Mouse (Mus musculus) lung, embryonic 15.5 days (tissue): ENCODE measurements around the gene Galnt2. TPM values are rescaled to one million over a fixed set of nuclear protein-coding genes. Genes with fewer than 3 reads are reported as not detected.
A peak's percentile ranks its signal among the peaks of the same experiment; 100 is the strongest.

ENCODE experiments used
- ATAC-seq: fragments of 200-750 bp; cut with Nextera tagmentation; 2 replicates; pipeline ENCODE4 v1.8.0; 2017; ENCODE audit warnings: moderate number of reproducible peaks, borderline replicate concordance; ENCODE audit not compliant: low FRiP score, low TSS enrichment; ENCODE audit errors: extremely low read depth
- H3K27ac ChIP-seq: fragments of 300-500 bp; sonication (generic); 2 replicates; pipeline ENCODE4 v1.5.1; 2015; ENCODE audit warnings: moderate library complexity, mild to moderate bottlenecking, inconsistent platforms
- H3K27me3 ChIP-seq: fragments of 300-500 bp; sonication (generic); 2 replicates; pipeline ENCODE4 v1.6.1; 2015; ENCODE audit warnings: inconsistent platforms
- H3K36me3 ChIP-seq: fragments of 300-500 bp; sonication (generic); 2 replicates; pipeline ENCODE4 v1.6.1; 2015; ENCODE audit warnings: inconsistent platforms
- H3K4me1 ChIP-seq: fragments of 300-500 bp; sonication (generic); 2 replicates; pipeline ENCODE4 v1.6.1; 2015; ENCODE audit warnings: inconsistent platforms
- H3K4me2 ChIP-seq: fragments of 300-500 bp; sonication (generic); 2 replicates; pipeline ENCODE4 v1.6.1; 2015; ENCODE audit warnings: inconsistent platforms, mild to moderate bottlenecking, moderate library complexity
- H3K4me3 ChIP-seq: fragments of 300-500 bp; sonication (generic); 2 replicates; pipeline ENCODE4 v1.5.1; 2015; ENCODE audit warnings: mild to moderate bottlenecking, inconsistent platforms
- H3K9ac ChIP-seq: fragments of 300-500 bp; sonication (generic); 2 replicates; pipeline ENCODE4 v1.6.1; 2015; ENCODE audit warnings: inconsistent platforms
- H3K9me3 ChIP-seq: fragments of 300-500 bp; sonication (generic); 2 replicates; pipeline ENCODE4 v1.6.1; 2016; ENCODE audit warnings: inconsistent platforms
- WGBS: fragments of 180-500 bp; shearing (Covaris S2); methylation state at CpG from one replicate; pipeline ENCODE4 v1.1.7; 2015; 5-methylcytosine and 5-hydroxymethylcytosine counted together
- polyA plus RNA-seq: library from polyadenylated mRNA; unstranded; fragments of >200 nt; fragmentation: Nextera tagmentation; extraction: Ambion mirVana; gene quantifications from 2 replicates; pipeline ENCODE4 v1.2.1, GENCODE M21; 2015

Gene Galnt2
- polyA plus RNA-seq, 1 experiment from 2014 or later: 55.3 TPM

DNA sequence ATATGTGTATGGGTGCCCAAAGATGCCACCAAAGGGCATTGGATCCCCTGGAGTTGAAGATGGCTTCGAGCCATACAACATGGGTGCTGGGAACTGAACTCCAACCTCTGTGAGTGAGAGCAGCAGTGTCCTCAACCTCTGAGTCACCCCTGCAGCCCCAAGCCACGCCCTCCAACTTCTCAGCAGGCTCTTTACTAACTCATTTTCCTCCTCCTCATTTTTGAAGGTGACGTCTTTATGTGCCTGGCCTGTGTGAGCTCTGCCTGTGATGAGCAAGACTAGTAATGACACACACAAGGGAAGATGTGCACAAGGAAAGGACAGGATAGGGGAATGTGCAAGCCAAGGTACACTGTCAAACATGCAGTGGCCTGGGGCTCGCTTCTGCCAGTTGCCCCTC is 28.0 kb downstream of the Galnt2 start:
- Histone ChIP-seq H3K4me3 (no peak overlapping the region), H3K9me3 (no peaks in the 10 kb centered on the region), H3K4me1 (peaks cover 42% of the 10 kb centered on the region), H3K27me3 (no peaks in the 10 kb centered on the region; the same call in 1 of the 2 replicates), H3K27ac (no peak overlapping the region), H3K4me2 (no peak overlapping the region), H3K36me3 (no peaks in the 10 kb centered on the region), H3K9ac (no peak overlapping the region)
- ATAC-seq: no peak
- 80% methylated on average over 4 of the region's 4 CpGs for whole genome bisulfite sequencing

DNA sequence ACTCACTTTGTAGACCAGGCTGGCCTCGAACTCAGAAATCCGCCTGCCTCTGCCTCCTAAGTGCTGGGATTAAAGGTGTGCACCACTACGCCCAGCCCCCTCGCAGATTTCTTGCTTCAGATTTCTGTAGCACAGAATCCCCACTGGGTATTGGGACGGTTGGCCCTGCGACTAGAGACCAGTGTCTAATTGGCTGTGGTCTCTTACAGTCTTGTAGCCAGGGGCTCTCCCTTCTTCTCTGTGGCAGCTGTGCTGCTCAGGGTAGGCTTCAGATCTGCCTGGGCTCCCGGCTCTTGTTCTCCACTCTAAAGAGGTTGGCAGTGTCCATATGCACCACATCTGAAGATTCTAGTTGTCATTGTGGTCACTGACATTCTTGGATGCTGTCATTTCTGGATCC is 28.7 kb downstream of the Galnt2 start:
- H3K27ac ChIP-seq: no peak overlapping the region
- no peak overlapping the region for H3K4me3 ChIP-seq
- H3K27me3 ChIP-seq: no peaks in the 10 kb centered on the region; the same call in 1 of the 2 replicates
- H3K4me2 ChIP-seq: no peak overlapping the region
- 77% methylated on average over 7 of the region's 7 CpGs for WGBS
- ATAC-seq: no peak
- H3K9me3 ChIP-seq: no peaks in the 10 kb centered on the region
- H3K36me3 ChIP-seq: no peaks in the 10 kb centered on the region
- H3K9ac ChIP-seq: no peak overlapping the region
- H3K4me1 ChIP-seq: peaks cover 49% of the 10 kb centered on the region

DNA sequence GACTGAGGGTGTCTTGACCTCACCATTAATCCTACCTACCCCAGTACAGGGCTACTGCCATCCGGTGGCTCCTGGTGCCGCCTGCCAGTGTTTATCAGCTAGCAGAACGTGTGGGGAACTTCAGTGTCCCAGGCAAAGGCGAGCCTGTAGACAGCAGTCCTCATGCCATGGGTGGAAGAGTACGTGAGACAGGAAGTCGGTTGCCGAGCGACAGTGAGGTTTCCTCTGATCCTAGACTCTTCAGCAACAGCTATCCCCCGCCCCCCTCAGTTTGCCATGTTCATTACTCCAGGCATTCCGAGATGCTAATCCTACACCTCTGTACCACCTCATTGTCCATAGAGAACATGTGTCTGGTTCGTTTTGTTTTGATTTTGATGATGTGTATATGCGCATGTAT is 29.2 kb downstream of the Galnt2 start:
- Histone ChIP-seq H3K9ac (no peak overlapping the region), H3K4me3 (no peak overlapping the region), H3K27ac (no peak overlapping the region), H3K9me3 (no peaks in the 10 kb centered on the region), H3K36me3 (no peaks in the 10 kb centered on the region), H3K4me2 (no peak overlapping the region), H3K27me3 (no peaks in the 10 kb centered on the region; the same call in 1 of the 2 replicates), H3K4me1 (peaks cover 49% of the 10 kb centered on the region)
- ATAC-seq: no peak
- WGBS: 42% methylated on average over 12 of the region's 12 CpGs

DNA sequence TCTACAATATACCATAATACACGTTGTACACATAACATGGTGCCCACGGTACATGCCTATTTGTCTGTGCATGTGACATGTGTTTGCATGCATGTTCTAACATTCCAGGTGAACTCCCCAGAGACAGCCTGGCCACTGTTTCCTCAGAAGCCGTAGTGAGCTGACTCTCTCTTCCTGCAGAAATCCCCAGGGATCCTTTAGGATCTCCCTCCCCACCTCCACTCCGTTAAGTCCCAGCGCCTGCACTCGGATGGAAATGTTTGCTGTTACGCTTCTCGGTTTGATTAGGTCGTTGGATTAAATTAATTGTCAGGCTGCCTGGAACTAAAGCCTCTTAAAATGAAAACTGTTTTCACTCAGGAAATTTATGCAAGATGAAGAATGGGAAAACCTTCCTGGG is 31.9 kb downstream of the Galnt2 start:
- WGBS: 64% methylated on average over 9 of the region's 9 CpGs

DNA sequence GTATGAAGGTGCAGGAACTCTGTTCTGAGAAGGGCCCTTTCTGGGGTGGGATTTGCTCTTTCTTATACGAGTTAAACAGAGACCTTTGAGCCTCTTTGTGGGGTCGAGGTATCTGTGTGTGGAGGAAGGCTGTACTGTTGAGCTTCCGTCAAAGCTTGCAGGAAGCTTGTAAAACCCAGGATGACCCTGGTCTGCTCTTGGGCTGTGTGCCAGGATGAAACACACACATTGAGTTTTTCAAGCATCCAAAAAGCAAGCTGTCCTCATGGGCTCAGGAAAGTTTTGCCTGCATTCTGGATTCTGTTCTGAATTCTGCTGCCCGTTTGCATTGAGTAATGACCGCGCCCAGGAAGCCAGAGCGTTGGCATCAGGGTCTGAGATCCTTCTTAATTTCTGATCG is 32.8 kb downstream of the Galnt2 start:
- Histone ChIP-seq H3K9ac (no peak overlapping the region), H3K27me3 (peaks cover 5% of the 10 kb centered on the region; the same call in 1 of the 2 replicates), H3K4me1 (peaks cover 23% of the 10 kb centered on the region), H3K9me3 (no peaks in the 10 kb centered on the region), H3K27ac (no peak overlapping the region), H3K4me2 (no peak overlapping the region), H3K36me3 (no peaks in the 10 kb centered on the region), H3K4me3 (no peak overlapping the region)
- ATAC-seq: no peak
- 58% methylated on average over 8 of the region's 8 CpGs for WGBS

More for the DNA sequence above, 31.9 kb downstream of the Galnt2 start:
- no peak overlapping the region for H3K27ac ChIP-seq
- H3K4me2 ChIP-seq: no peak overlapping the region
- no peak for ATAC-seq
- no peaks in the 10 kb centered on the region for H3K9me3 ChIP-seq
- no peaks in the 10 kb centered on the region for H3K36me3 ChIP-seq
- H3K4me1 ChIP-seq: peaks cover 26% of the 10 kb centered on the region
- no peak overlapping the region for H3K9ac ChIP-seq
- peaks cover 5% of the 10 kb centered on the region; the same call in 1 of the 2 replicates for H3K27me3 ChIP-seq
- no peak overlapping the region for H3K4me3 ChIP-seq

DNA sequence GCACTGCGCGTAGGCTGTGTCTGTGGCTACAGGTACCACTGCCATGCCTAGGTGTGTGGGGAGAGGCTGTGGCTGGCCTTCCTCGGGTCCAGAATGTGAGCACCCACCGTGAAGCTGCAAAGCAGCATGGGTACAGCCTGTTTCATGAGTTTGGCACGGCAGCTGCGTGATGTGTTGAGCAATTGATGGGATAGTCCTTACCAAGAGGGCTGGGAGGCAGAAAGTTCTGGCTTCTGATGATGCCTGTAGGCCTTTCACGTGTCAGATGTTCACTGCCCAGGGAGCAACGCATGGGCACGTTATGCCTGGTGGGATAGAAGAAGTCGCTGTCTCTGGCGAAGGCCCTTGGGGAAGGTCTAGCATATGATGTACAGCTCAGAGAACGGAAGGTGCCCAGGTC is 33.5 kb downstream of the Galnt2 start:
- H3K27me3 ChIP-seq: peaks cover 5% of the 10 kb centered on the region; the same call in 1 of the 2 replicates
- no peak for ATAC-seq
- no peaks in the 10 kb centered on the region for H3K9me3 ChIP-seq
- H3K9ac ChIP-seq: no peak overlapping the region
- no peak overlapping the region for H3K27ac ChIP-seq
- H3K4me2 ChIP-seq: no peak overlapping the region
- peaks cover 27% of the 10 kb centered on the region for H3K4me1 ChIP-seq
- no peaks in the 10 kb centered on the region for H3K36me3 ChIP-seq
- H3K4me3 ChIP-seq: no peak overlapping the region
- 86% methylated on average over 12 of the region's 12 CpGs for WGBS

DNA sequence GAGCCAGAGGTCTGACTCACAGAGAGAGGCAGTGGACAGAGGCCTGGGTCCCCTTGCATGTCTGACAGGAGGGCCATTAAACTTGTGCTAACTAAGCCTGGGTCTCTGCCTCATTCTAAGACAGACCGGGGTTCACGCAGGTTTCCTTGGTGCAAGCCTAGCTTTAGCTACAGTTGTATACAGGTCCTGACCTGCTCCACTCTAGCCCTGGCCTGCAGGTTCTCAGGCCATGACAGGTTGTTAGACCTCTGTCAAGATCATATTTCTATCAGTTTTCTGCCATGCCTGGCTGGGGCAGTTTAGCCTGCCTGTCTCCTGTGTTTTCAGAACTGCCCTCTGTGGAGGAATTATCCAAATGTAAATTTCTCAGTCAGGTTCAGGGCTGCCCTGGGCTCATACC is 33.9 kb downstream of the Galnt2 start:
- Histone ChIP-seq H3K9ac (no peak overlapping the region), H3K36me3 (no peaks in the 10 kb centered on the region), H3K27ac (no peak overlapping the region), H3K9me3 (no peaks in the 10 kb centered on the region), H3K4me2 (no peak overlapping the region), H3K4me1 (peaks cover 29% of the 10 kb centered on the region), H3K27me3 (peaks cover 5% of the 10 kb centered on the region; the same call in 1 of the 2 replicates), H3K4me3 (no peak overlapping the region)
- WGBS: 91% methylated on average over 2 of the region's 2 CpGs
- ATAC-seq: no peak

DNA sequence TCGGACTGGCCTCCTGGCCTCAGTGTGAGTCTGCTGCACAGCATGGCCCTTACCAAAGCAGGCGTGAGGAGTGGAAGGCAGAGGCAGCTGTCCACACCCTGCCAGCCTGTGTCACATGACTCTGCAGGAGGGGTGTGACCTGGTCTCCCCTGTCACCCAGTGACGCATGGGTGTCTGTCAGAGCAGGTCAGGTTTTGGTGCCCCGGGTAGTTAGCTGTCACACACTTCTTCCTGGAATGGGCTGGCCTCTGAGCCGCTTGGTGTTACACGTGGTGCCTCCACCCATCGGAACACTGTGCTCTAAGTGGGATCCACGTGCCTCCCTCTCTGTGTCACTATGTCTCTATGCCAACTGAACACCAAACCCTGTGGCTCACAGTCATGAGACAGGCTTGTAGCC is 34.6 kb downstream of the Galnt2 start:
- no peak for ATAC-seq
- no peak overlapping the region for H3K4me3 ChIP-seq
- no peak overlapping the region for H3K9ac ChIP-seq
- H3K4me1 ChIP-seq: peaks cover 27% of the 10 kb centered on the region
- H3K27ac ChIP-seq: no peak overlapping the region
- H3K27me3 ChIP-seq: peaks cover 5% of the 10 kb centered on the region; the same call in 1 of the 2 replicates
- H3K9me3 ChIP-seq: no peaks in the 10 kb centered on the region
- no peak overlapping the region for H3K4me2 ChIP-seq
- H3K36me3 ChIP-seq: no peaks in the 10 kb centered on the region
- WGBS: 62% methylated on average over 8 of the region's 8 CpGs

DNA sequence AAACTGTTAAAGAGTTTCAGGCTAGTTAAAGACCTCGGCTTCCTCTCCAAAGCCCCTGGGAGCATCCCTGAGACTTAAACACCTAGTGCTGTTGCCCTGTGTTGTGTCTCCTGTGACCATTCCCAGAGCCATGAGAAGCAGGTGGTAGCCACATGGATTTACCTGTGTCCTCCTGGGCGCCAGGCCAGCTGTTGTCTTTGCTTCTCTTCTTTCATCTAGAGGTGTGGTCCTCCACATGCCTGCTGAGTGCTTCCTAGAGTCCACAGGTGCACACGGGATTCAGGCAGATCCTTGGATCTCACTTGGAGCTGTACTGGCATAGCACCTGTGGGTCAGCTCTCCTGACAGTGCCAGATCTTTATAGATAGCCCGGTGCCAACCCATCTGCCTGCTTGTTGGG is 36.0 kb downstream of the Galnt2 start:
- Histone ChIP-seq H3K4me3 (no peak overlapping the region), H3K27ac (no peak overlapping the region), H3K9ac (no peak overlapping the region), H3K4me1 (peaks cover 36% of the 10 kb centered on the region), H3K4me2 (no peak overlapping the region), H3K9me3 (no peaks in the 10 kb centered on the region), H3K27me3 (peaks cover 5% of the 10 kb centered on the region; the same call in 1 of the 2 replicates), H3K36me3 (no peaks in the 10 kb centered on the region)
- 76% methylated on average over 4 of the region's 4 CpGs for WGBS
- no peak for ATAC-seq

DNA sequence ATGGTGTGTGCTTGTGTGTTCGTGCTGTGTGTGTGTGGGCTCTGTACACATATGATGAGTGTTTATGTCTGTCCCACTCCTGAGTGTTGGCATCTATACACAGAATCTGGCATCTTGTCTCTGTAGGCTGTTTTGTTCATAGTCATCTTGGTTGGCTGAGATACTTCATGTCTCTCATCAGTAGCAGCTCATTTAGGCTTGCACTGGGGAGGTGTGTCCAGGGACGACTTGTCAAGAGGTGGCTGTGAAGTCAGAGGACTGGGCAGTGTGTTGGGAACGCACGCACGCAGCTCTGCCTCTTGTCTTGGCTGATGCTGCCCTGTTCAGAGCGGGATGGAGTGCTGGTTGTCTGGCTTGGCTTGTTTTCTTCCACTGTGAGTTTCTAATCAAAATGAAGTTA is 39.3 kb downstream of the Galnt2 start:
- peaks cover 33% of the 10 kb centered on the region for H3K4me1 ChIP-seq
- peak; percentile 96 for ATAC-seq
- no peak overlapping the region for H3K9ac ChIP-seq
- H3K27me3 ChIP-seq: peaks cover 5% of the 10 kb centered on the region; the same call in 1 of the 2 replicates
- WGBS: 37% methylated on average over 6 of the region's 6 CpGs
- H3K4me3 ChIP-seq: no peak overlapping the region
- no peak overlapping the region for H3K4me2 ChIP-seq
- no peaks in the 10 kb centered on the region for H3K9me3 ChIP-seq
- H3K36me3 ChIP-seq: no peaks in the 10 kb centered on the region
- H3K27ac ChIP-seq: peak overlapping the region; percentile 68

DNA sequence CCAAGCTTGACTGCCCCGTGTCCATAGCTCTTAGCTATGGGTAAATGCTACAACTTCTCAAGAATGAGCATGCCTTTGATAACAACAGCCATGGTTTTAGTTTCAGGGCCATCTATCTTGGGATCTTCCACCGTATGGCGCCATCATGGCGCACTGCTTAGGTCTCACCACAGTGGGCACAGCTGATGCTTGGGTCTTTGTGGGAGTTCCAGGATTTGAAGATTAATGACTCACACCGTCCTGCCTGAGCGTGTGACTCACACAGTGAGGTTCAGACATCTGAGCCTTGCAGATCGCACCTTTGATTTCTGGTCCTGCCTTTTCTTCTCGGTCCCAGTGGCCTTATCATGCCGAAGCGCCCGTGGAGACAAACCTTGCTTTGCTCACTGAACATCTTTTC is 39.7 kb downstream of the Galnt2 start:
- Histone ChIP-seq H3K4me2 (no peak overlapping the region), H3K27me3 (peaks cover 5% of the 10 kb centered on the region; the same call in 1 of the 2 replicates), H3K36me3 (no peaks in the 10 kb centered on the region), H3K27ac (peak overlapping the region; percentile 48; the same call in 1 of the 2 replicates), H3K4me3 (no peak overlapping the region), H3K4me1 (peaks cover 33% of the 10 kb centered on the region), H3K9ac (no peak overlapping the region), H3K9me3 (no peaks in the 10 kb centered on the region)
- no peak; the same call in 1 of the 2 replicates for ATAC-seq
- 46% methylated on average over 11 of the region's 11 CpGs for WGBS

DNA sequence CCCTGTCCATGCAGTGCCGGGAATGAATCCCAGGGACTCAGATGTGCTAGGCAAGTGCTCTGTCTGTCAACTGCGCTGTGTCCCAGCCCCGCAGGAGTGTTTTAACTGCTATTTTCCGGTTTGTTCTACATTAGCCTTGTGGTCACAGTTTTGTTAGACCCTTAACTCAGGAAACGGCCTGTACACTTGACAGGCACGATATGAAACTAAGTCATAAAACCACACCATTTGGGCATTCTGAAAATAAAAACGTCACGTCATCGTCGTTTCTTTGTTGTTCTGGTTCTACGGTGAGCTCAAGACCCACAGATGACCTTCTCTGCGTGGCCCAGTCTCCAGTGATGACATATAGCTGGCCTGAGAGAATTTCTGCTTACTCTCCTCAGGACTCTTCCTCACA is 40.3 kb downstream of the Galnt2 start:
- Histone ChIP-seq H3K27me3 (peaks cover 5% of the 10 kb centered on the region; the same call in 1 of the 2 replicates), H3K4me2 (no peak overlapping the region), H3K4me1 (peaks cover 33% of the 10 kb centered on the region), H3K9ac (no peak overlapping the region), H3K36me3 (no peaks in the 10 kb centered on the region), H3K27ac (no peak overlapping the region), H3K4me3 (no peak overlapping the region), H3K9me3 (no peaks in the 10 kb centered on the region)
- no peak for ATAC-seq
- 67% methylated on average over 12 of the region's 12 CpGs for WGBS

DNA sequence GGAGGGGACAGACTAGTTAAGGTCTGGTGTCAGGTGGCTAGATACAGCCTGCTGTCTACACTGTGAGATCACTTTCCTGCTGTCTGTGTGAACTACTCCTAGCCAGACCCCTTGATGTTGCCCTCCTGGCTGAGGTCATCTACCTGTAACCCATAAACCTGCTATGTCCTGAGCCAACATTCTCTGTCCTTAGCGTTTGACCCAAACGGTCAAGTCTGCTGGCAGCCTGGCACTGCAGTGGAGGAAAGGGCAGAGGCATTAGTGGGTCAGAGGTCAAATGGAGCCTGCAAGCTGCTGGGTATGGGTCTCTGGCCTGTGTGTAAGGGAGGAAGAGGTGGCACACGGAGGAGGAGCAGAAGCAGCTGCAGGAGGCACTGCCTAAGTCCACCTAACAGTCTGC is 41.6 kb downstream of the Galnt2 start:
- Histone ChIP-seq H3K9me3 (no peaks in the 10 kb centered on the region), H3K27me3 (no peaks in the 10 kb centered on the region), H3K27ac (no peak overlapping the region), H3K36me3 (no peaks in the 10 kb centered on the region), H3K4me2 (no peak overlapping the region), H3K4me3 (no peak overlapping the region), H3K9ac (no peak overlapping the region), H3K4me1 (peaks cover 33% of the 10 kb centered on the region)
- no peak for ATAC-seq
- WGBS: 59% methylated on average over 3 of the region's 3 CpGs
